Mouse (Mus musculus): ENCODE measurements at regions not wholly inside any gene's neighbourhood (a gene's known extent, or its start where the extent isn't known, plus 50 kb on each side); places are given as distances from the start of the nearest gene placed in this dataset.

DNA sequence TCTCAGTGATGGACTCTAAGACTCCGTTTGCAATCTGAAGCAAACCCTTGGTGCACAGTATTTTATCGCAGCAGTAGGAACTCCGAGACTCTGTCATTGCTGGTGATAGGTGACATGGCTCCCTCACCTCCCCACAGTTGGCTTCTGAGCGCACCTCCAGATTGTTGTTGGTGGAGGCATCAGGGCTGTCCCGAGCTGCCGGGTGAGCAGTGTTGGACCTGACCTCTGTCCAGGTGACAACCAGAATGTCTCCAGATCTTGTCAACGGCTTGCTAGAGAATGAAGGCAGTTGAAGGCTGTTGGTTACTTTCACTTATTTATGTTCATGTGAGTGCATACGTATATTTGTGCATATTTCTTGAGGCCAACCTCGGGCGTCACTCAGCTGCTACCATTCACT lies 55.0 kb upstream of the Eef2kmt start:
- TF ChIP-seq POLR2A (IDR thresholded peaks at IDR 0.05; ENCODE audit: borderline replicate concordance, extremely low read depth, low read depth, low read length) = no peak
- TF ChIP-seq CTCF (IDR thresholded peaks at IDR 0.05; ENCODE audit: insufficient read depth, low read length) = no peak
- Histone ChIP-seq H3K4me3 (replicated peaks; ENCODE audit: extremely low read depth, low read depth, low read length) (no peak overlapping the region), H3K4me1 (ENCODE audit: control insufficient read depth, insufficient read depth, low read length) (no peaks in the 10 kb centered on the region)
- no peak for DNase-seq
- 84% methylated on average over 10 of the region's 10 CpGs for WGBS

DNA sequence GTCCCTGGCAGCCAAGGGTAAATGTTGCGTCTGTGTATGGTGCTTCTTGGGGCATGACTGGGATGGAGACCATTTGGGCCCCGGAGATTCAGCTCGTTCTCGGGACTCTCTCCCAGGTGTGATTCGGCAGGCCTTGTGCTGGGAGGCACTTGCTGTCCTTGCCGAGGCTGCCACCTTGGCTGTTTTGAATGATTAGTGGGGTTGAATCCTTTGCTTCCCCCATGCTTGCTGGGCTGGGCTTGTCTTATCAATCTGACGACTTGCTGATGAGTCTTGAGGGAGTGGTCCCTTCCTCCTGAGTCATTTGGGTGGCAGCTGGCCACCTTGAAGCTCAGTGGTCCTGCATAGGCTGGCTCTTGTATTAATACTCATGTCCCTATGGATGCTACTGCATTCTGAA lies 52.0 kb upstream of the Eef2kmt start:
- H3K4me3 ChIP-seq (replicated peaks; ENCODE audit: extremely low read depth, low read depth, low read length) = no peak overlapping the region
- H3K4me1 ChIP-seq (ENCODE audit: control insufficient read depth, insufficient read depth, low read length) = no peaks in the 10 kb centered on the region
- DNase-seq = no peak
- WGBS = 62% methylated on average over 7 of the region's 7 CpGs
- TF ChIP-seq POLR2A (IDR thresholded peaks at IDR 0.05; ENCODE audit: borderline replicate concordance, extremely low read depth, low read depth, low read length) = no peak
- no peak for TF ChIP-seq CTCF (IDR thresholded peaks at IDR 0.05; ENCODE audit: insufficient read depth, low read length)

GRCm38 (mm10) chr16:5307249-5307605 lies 51.4 kb upstream of the Eef2kmt start:
- no peak for DNase-seq
- TF ChIP-seq POLR2A (IDR thresholded peaks at IDR 0.05; ENCODE audit: borderline replicate concordance, extremely low read depth, low read depth, low read length) (no peak), CTCF (IDR thresholded peaks at IDR 0.05; ENCODE audit: insufficient read depth, low read length) (no peak)
- no peaks in the 10 kb centered on the region for H3K4me1 ChIP-seq (ENCODE audit: control insufficient read depth, insufficient read depth, low read length)
- 72% methylated on average over 7 of the region's 7 CpGs for WGBS
- no peak overlapping the region for H3K4me3 ChIP-seq (replicated peaks; ENCODE audit: extremely low read depth, low read depth, low read length)

GRCm38 (mm10) chr16:5306588-5307248 lies 50.9 kb upstream of the Eef2kmt start:
- 2% methylated on average over 36 of the region's 36 CpGs for WGBS

More at GRCm38 (mm10) chr16:5306588-5307248, 50.9 kb upstream of the Eef2kmt start:
- TF ChIP-seq POLR2A (IDR thresholded peaks at IDR 0.05; ENCODE audit: borderline replicate concordance, extremely low read depth, low read depth, low read length) = no peak
- TF ChIP-seq CTCF (IDR thresholded peaks at IDR 0.05; ENCODE audit: insufficient read depth, low read length) = peak; percentile 70
- Histone ChIP-seq H3K4me1 (ENCODE audit: control insufficient read depth, insufficient read depth, low read length) (no peaks in the 10 kb centered on the region), H3K4me3 (replicated peaks; ENCODE audit: extremely low read depth, low read depth, low read length) (no peak overlapping the region)
- DNase-seq = peak; percentile 89
